Mouse (Mus musculus): ENCODE results near the gene Muc4.

Muc4 gene

GRCm38 (mm10) chr16:32735586-32735985 is at the start of gene Muc4:
TSS of gene Muc4 (plus strand) at chr16:32735886.
- no peak for DNase-seq (ENCODE audit: low read depth, low spot score)

GRCm38 (mm10) chr16:32685998-32686397 is 49.7 kb upstream of the Muc4 start:
- DNase-seq (ENCODE audit: low read depth, low spot score): no peak

- DNase-seq (ENCODE audit: low read depth, low spot score): no peak
These were observed 48.5 kb upstream of the Muc4 start for GRCm38 (mm10) chr16:32687221-32687620.

- no peak for DNase-seq (ENCODE audit: low read depth, low spot score)
These were observed 46.9 kb upstream of the Muc4 start for GRCm38 (mm10) chr16:32688770-32689169.

GRCm38 (mm10) chr16:32689501-32689900 is 46.2 kb upstream of the Muc4 start:
- peak; percentile 76 for DNase-seq (ENCODE audit: low read depth, low spot score)

- DNase-seq (ENCODE audit: low read depth, low spot score): peak; percentile 59
These were observed 38.7 kb upstream of the Muc4 start for GRCm38 (mm10) chr16:32696841-32697464.

- DNase-seq (ENCODE audit: low read depth, low spot score): no peak
These were observed 37.8 kb upstream of the Muc4 start for GRCm38 (mm10) chr16:32697665-32698446.

GRCm38 (mm10) chr16:32698550-32698949 is 37.1 kb upstream of the Muc4 start:
- no peak for DNase-seq (ENCODE audit: low read depth, low spot score)

GRCm38 (mm10) chr16:32703312-32703912 is 32.3 kb upstream of the Muc4 start:
- no peak for DNase-seq (ENCODE audit: low read depth, low spot score)

GRCm38 (mm10) chr16:32705606-32706005 is 30.1 kb upstream of the Muc4 start:
- DNase-seq (ENCODE audit: low read depth, low spot score): no peak

- no peak for DNase-seq (ENCODE audit: low read depth, low spot score)
These were observed 28.4 kb upstream of the Muc4 start for GRCm38 (mm10) chr16:32707111-32707823.

GRCm38 (mm10) chr16:32707824-32708456 is 27.7 kb upstream of the Muc4 start:
- DNase-seq (ENCODE audit: low read depth, low spot score): no peak

- DNase-seq (ENCODE audit: low read depth, low spot score): no peak
These were observed 27.1 kb upstream of the Muc4 start for GRCm38 (mm10) chr16:32708457-32709033.

GRCm38 (mm10) chr16:32709116-32709515 is 26.6 kb upstream of the Muc4 start:
- no peak for DNase-seq (ENCODE audit: low read depth, low spot score)

GRCm38 (mm10) chr16:32710426-32711070 is 25.1 kb upstream of the Muc4 start:
- no peak for DNase-seq (ENCODE audit: low read depth, low spot score)

- no peak for DNase-seq (ENCODE audit: low read depth, low spot score)
These were observed 23.5 kb upstream of the Muc4 start for GRCm38 (mm10) chr16:32712202-32712601.

- no peak for DNase-seq (ENCODE audit: low read depth, low spot score)
These were observed 22.1 kb upstream of the Muc4 start for GRCm38 (mm10) chr16:32713556-32713955.

GRCm38 (mm10) chr16:32715364-32715763 is 20.3 kb upstream of the Muc4 start:
- DNase-seq (ENCODE audit: low read depth, low spot score): peak; percentile 57

- DNase-seq (ENCODE audit: low read depth, low spot score): no peak
These were observed 12.5 kb upstream of the Muc4 start for GRCm38 (mm10) chr16:32723163-32723562.

GRCm38 (mm10) chr16:32723767-32724166 is 11.9 kb upstream of the Muc4 start:
- no peak for DNase-seq (ENCODE audit: low read depth, low spot score)

GRCm38 (mm10) chr16:32724259-32724658 is 11.4 kb upstream of the Muc4 start:
- no peak for DNase-seq (ENCODE audit: low read depth, low spot score)

Data from forelimb bud, embryonic 11.5 days (tissue).